Mouse (Mus musculus) liver, postnatal 0 days (tissue): ENCODE data around the gene Mecom. TPM values are rescaled to one million over a fixed set of nuclear protein-coding genes. Genes with fewer than 3 reads are reported as not detected.

Experiments used
- ATAC-seq: fragments of 200-750 bp; cut with Nextera tagmentation; 2 replicates; pipeline ENCODE4 v1.8.0; 2017; ENCODE audit warnings: mild to moderate bottlenecking, moderate library complexity
- DNase-seq: peaks from one replicate; pipeline ENCODE4 v3.0.0-alpha.2; 2016
- H3K27ac ChIP-seq: fragments of 300-500 bp; sonication (generic); 2 replicates; pipeline ENCODE4 v1.5.1; 2014; ENCODE audit warnings: antibody characterized with exemption, moderate library complexity, mild to moderate bottlenecking, low read depth
- H3K27me3 ChIP-seq: fragments of 300-500 bp; sonication (generic); 2 replicates; pipeline ENCODE4 v1.6.1; 2014; ENCODE audit warnings: low read length, control low read depth, mixed read lengths; ENCODE audit not compliant: insufficient read depth
- H3K36me3 ChIP-seq: fragments of 300-500 bp; sonication (generic); replicated peaks from 2 replicates; pipeline ENCODE4 v1.6.1; 2014; ENCODE audit warnings: mild to moderate bottlenecking, control low read depth, low read length, moderate library complexity, mixed read lengths; ENCODE audit not compliant: insufficient read depth
- H3K4me1 ChIP-seq: fragments of 300-500 bp; sonication (generic); 2 replicates; pipeline ENCODE4 v1.6.1; 2014; ENCODE audit warnings: antibody characterized with exemption, mild to moderate bottlenecking, control low read depth; ENCODE audit not compliant: insufficient read depth
- H3K4me2 ChIP-seq: fragments of 300-500 bp; sonication (generic); 2 replicates; pipeline ENCODE4 v1.6.1; 2014; ENCODE audit warnings: low read depth, mild to moderate bottlenecking, low read length, moderate library complexity, mixed read lengths
- H3K4me3 ChIP-seq: fragments of 300-500 bp; sonication (generic); 2 replicates; pipeline ENCODE4 v1.5.1; 2014; ENCODE audit warnings: low read depth, low read length
- H3K9ac ChIP-seq: fragments of 300-500 bp; sonication (generic); replicated peaks from 2 replicates; pipeline ENCODE4 v1.6.1; 2014; ENCODE audit warnings: mild to moderate bottlenecking, moderate library complexity
- H3K9me3 ChIP-seq: fragments of 300-500 bp; sonication (generic); 2 replicates; pipeline ENCODE4 v1.6.1; 2016; ENCODE audit warnings: mild to moderate bottlenecking, control low read depth, low read length, mixed read lengths
- CTCF ChIP-seq: sonication (generic); IDR thresholded peaks from 2 replicates; pipeline ENCODE4 v1.5.1; 2016; ENCODE audit warnings: antibody characterized with exemption, low read depth
- EP300 ChIP-seq: IDR thresholded peaks from 2 replicates; pipeline ENCODE4 v1.6.1; 2016; ENCODE audit warnings: antibody characterized with exemption, low read depth, mild to moderate bottlenecking
- WGBS: fragments of 180-500 bp; shearing (Covaris S2); extraction: QIAGEN DNeasy Blood & Tissue Kit; methylation state at CpG from one replicate; pipeline ENCODE4 v1.1.7; 2014; ENCODE audit not compliant: insufficient replicate concordance; 5-methylcytosine and 5-hydroxymethylcytosine counted together
- polyA plus RNA-seq: library from polyadenylated mRNA; unstranded; fragments of >200 nt; fragmentation: Nextera tagmentation; extraction: Ambion mirVana; gene quantifications from 2 replicates; pipeline ENCODE4 v1.2.1, GENCODE M21; 2015

Gene Mecom
- polyA plus RNA-seq, 1 experiment from 2014 or later: 0.89 TPM

DNA sequence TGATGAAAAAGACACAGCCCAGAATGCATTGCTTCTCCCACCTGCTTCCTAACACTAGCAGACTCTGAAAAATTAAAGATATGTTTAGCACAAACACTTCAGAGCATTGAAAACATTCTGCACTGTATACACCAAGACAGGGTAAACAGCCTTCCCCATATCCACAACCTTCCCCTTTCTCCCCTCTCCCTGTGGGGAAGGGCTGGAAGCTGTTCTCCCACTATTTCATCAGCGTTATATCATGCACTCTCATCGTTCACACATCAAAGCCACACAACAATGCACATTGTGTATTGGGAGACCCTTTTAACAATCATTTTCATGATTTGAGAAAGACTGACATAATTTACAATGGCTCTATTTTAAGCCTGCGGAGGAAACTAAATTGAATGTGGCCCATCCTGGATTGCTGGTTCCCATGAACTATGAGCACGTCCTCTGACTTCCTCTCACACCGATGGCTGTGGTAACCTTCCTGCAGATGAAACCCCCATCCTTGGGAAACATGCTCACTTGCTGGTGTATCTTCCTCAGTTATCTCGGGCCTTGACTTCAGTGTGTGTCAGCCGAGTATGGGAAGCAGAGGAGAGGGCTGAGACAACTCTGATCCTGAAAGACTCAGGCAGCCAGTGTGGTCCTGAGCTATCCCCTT is 566.4 kb downstream of the Mecom start:
- Histone ChIP-seq H3K4me2 (no peak overlapping the region), H3K9me3 (no peaks in the 10 kb centered on the region), H3K27ac (no peak overlapping the region), H3K4me3 (no peak overlapping the region), H3K27me3 (no peaks in the 10 kb centered on the region), H3K9ac (no peak overlapping the region), H3K36me3 (no peaks in the 10 kb centered on the region), H3K4me1 (no peaks in the 10 kb centered on the region)
- ATAC-seq (no peak), DNase-seq (no peak)
- 42% methylated on average over 7 of the region's 7 CpGs for whole genome bisulfite sequencing
- TF ChIP-seq CTCF (no peak), EP300 (no peak)

DNA sequence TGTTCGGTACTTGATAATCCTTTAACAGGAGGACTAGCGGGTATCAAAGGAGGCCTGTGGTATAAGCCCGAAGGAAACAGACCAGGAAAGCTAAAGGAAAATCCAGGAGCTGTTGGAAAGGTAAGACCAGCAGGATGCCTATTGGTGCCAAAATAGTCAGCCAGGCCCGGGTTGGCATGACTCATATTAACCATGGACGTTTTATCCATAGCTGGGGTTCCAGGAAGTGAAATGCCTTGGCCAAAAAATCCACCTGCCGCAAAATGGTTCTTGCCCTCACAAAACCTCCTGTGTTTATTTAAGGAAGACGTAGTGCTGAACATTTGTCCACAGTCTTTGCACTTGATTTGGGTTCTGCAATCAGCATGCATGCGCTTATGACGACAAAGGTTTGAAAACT is 567.3 kb downstream of the Mecom start:
- no peak overlapping the region for H3K27ac ChIP-seq
- 77% methylated on average over 9 of the region's 9 CpGs for WGBS
- H3K27me3 ChIP-seq: no peaks in the 10 kb centered on the region
- ATAC-seq (no peak), DNase-seq (no peak)
- no peaks in the 10 kb centered on the region for H3K9me3 ChIP-seq
- no peaks in the 10 kb centered on the region for H3K4me1 ChIP-seq
- no peaks in the 10 kb centered on the region for H3K36me3 ChIP-seq
- no peak overlapping the region for H3K4me3 ChIP-seq
- H3K9ac ChIP-seq: no peak overlapping the region
- no peak for TF ChIP-seq EP300
- no peak for TF ChIP-seq CTCF
- H3K4me2 ChIP-seq: no peak overlapping the region

DNA sequence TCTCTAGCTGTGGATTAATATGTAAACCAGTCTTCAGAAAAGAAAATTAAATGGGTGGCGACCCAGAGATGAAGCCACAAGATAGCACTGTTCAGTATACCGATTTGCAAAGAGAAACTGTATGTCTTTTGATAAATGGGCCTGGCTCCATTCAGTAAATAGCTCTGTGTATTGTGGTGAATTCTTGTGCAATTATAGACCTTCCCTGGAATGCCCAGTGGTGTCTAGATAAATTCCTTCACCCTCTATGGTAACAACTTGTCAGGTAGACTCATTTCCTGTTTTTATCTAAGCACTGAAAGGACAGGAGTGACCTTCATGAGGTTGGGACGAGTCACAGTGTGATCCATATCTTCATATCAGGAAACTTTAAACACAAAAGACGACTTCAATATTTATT is 571.2 kb downstream of the Mecom start:
- WGBS: 40% methylated on average over 4 of the region's 4 CpGs
- ATAC-seq: no peak

DNA sequence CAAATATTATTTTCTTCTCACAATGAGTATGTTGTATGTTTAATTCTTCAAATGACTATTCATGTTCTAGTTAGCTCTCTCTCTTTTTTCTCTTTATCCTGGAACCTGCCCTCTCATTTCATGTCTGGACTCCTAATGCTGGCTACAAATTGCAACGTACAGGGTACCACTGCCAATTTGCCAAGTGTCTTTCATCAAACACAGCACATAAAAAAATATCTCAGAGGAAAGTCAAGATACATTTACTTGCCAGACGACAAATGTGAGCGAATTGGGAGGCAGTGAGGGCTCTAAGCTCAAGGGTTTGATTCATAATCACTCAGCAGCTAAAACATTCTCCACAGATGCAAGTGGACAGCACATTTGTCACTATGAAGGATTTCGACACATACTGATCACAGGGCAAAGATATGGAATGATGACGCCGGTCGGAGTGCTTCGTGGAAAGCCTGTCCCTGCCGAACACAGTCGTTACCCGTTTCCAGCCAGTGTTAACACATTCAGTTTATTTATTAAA is 579.3 kb downstream of the Mecom start:
- H3K36me3 ChIP-seq: no peaks in the 10 kb centered on the region
- H3K9me3 ChIP-seq: no peaks in the 10 kb centered on the region
- no peak overlapping the region for H3K4me3 ChIP-seq
- TF ChIP-seq CTCF (no peak), EP300 (no peak)
- no peak overlapping the region for H3K27ac ChIP-seq
- no peak overlapping the region for H3K4me2 ChIP-seq
- H3K27me3 ChIP-seq: no peaks in the 10 kb centered on the region
- H3K9ac ChIP-seq: no peak overlapping the region
- DNase-seq: no peak
- H3K4me1 ChIP-seq: no peaks in the 10 kb centered on the region
- ATAC-seq: no peak
- 73% methylated on average over 11 of the region's 11 CpGs for WGBS

More for the DNA sequence above, 571.2 kb downstream of the Mecom start:
- Histone ChIP-seq H3K4me3 (no peak overlapping the region), H3K4me1 (no peaks in the 10 kb centered on the region), H3K27ac (no peak overlapping the region), H3K4me2 (no peak overlapping the region), H3K9ac (no peak overlapping the region), H3K36me3 (no peaks in the 10 kb centered on the region), H3K9me3 (no peaks in the 10 kb centered on the region), H3K27me3 (no peaks in the 10 kb centered on the region)
- no peak for DNase-seq
- TF ChIP-seq CTCF: no peak
- TF ChIP-seq EP300: no peak

DNA sequence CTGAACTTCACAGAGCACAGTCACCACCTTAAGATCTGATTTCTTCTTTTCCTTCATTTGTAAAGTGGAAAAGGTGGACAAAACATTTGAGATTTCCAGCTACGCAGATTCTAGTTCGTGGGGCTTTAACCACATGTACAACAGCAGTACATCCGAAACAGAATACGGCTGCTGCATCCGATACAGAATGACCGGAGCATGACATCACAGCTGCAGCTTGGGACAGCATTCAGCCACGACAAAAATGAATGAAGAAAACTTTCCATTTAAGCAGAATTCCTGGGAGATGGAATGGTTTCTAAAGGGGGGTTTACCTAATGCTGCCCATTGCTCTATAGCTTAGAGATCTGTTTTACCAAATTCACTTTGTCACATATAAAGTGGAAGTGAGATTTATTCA is 583.9 kb downstream of the Mecom start:
- no peaks in the 10 kb centered on the region for H3K4me1 ChIP-seq
- H3K4me3 ChIP-seq: no peak overlapping the region
- H3K4me2 ChIP-seq: no peak overlapping the region
- H3K36me3 ChIP-seq: no peaks in the 10 kb centered on the region
- ATAC-seq: no peak
- no peak overlapping the region for H3K9ac ChIP-seq
- no peak overlapping the region for H3K27ac ChIP-seq
- no peak for TF ChIP-seq EP300
- no peak for TF ChIP-seq CTCF
- no peak for DNase-seq
- no peaks in the 10 kb centered on the region for H3K9me3 ChIP-seq
- 83% methylated on average over 7 of the region's 7 CpGs for WGBS
- H3K27me3 ChIP-seq: no peaks in the 10 kb centered on the region

DNA sequence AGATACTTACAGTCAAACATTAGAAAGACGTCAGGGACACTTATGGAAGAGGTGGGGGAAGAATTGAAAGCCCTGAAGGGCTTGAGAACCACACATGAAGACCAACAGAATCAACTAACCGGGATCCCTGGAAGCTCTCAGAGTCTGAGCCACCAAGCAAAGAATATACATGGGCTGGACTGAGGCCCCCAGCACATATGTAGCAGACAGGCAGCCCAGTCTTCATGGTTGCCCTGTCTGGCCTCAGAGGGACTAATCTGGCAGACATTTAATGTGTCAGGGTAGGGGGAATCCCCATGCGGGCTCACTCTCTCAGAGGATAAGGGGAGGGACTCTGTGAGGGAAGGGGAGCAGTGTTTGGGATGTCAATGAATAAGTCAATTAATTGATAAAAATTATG is 584.4 kb downstream of the Mecom start:
- Histone ChIP-seq H3K9ac (no peak overlapping the region), H3K27me3 (no peaks in the 10 kb centered on the region), H3K9me3 (no peaks in the 10 kb centered on the region), H3K27ac (no peak overlapping the region), H3K36me3 (no peaks in the 10 kb centered on the region), H3K4me3 (no peak overlapping the region), H3K4me2 (no peak overlapping the region), H3K4me1 (no peaks in the 10 kb centered on the region)
- TF ChIP-seq EP300: no peak
- no peak for TF ChIP-seq CTCF
- ATAC-seq: no peak
- 81% methylated on average over 3 of the region's 3 CpGs for WGBS
- DNase-seq: no peak
